Mouse (Mus musculus) embryo, embryonic 9.5 days (tissue): Measurements from ENCODE around the gene Litaf.
A peak's percentile ranks its signal among the peaks of the same experiment; 100 is the strongest.
"Not testable (repeated sequence)": the region's sequence is repeated elsewhere in the genome, so short reads cannot be mapped to it uniquely, and the experiment has no call there.

Experiments used
- DNase-seq: peaks from one replicate; pipeline ENCODE4 v3.0.0-alpha.2; 2017; ENCODE audit errors: extremely low spot score

The Litaf gene

DNA sequence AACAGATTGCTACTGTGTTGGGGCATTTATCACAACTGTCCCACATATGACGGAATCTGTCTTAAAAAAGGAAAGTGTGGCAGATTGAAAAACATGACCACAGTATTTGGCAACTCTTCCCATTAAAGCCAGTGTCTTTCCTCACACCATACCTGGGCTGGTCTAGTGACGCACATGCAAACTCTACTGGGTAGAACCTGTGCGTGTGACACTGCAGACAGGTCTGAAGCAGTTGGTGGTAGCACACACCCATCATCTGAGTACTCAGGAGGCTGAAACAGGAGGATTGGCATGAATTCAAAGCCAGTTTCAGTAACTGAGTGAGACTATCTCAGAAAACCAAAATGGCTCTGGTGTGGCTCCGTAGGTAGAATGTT, 43.9 kb downstream of the Litaf start:
- DNase-seq: no peak

DNA sequence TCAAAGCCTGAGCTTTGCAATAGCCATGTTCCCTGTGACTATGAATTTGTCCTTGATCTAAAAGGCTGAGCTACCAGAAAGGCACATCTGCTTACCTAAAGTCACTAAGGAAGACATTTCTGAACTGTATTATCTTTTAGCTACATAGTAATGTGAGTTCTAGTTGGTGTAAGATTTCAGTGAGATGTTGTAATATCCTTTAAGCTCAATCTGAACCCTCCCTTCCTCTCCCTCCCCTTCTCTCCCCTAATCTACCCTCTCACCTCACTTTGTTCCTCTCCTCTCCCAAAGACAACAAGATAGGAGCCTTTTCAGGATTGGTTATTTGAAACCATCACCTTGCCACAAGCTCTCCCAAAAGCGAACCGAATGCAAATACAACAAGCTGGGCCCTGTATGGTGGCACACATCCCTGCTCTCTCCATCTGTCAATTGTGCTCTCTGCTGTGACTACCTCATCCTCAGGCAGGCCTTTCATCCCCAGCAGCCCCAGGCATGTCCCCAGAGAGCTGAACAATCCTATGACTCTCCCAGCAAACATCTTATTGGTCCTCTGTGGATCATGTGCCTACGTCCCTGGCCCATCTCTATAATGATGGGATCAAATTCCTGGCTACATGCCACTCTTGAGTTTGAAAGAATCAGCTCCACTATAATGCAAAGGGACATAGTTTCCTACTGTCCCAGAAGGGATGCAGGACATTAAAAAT, 44.4 kb downstream of the Litaf start:
- DNase-seq: no peak

GRCm38 (mm10) chr16:11017807-11018595, 48.0 kb downstream of the Litaf start:
- no peak for DNase-seq

DNA sequence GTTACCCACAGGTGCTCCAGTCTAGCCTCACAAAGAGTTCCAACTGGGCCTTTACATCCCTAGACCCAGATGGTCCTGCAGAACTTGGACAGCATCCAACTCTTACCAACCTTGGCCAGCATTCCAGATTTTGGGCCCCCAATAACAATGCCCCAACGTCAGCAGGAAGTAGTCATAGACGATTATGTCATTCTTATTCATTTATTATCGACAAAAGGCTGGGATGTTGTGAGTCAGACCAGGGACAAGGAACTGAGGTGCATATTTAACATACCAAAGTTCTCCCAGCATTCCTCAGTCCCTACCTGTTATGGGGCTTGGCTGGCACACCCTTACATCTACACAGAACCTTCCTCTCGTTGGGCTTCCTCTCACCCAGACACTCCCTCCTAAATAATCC, 49.6 kb downstream of the Litaf start:
- no peak for DNase-seq

DNA sequence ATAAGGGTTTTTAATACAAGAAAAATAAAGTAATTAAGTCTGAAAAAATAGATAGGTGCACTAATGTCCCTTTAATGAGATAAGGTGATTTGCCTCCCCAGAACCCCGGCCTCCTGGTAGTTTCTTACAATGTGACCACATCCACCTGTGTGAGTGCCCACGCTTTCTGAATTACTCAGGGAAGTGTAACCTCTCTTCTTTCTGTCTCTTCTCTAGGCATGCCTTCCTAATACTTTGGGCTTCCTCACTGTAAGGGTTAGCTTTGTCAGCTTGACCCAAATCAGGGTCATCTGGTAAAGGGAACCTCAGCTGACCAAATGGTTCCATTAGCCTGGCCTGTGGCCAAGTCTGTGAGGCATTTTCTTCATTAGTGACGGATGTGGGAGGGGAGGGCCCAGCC, 51.5 kb downstream of the Litaf start:
- DNase-seq: no peak

DNA sequence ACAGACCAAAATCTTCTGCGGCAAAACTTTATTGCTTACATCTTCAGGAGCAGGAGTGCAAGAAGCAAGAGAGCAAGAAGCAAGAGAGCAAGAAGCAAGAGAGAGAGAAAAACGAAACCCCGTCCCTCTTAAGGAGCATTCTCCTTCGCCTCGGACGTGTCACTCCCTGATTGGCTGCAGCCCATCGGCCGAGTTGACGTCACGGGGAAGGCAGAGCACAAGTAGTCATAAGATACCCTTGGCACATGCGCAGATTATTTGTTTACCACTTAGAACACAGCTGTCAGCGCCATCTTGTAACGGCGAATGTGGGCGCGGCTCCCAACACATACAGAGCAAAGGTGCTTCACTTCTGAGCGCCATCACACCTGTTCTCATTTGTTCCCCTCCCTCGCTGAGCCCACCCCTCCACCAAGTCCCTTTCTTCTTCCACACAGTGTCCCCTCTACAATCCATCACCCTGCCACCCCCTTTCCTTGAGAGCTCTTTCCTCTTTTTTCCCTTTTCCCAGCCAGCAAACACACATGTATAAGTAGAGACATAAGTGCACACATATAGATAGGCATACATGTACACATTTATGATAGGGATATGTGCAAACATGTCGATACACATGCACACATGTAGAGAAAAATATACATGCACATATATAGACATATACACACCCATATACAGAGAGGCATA, 52.4 kb downstream of the Litaf start:
- DNase-seq: not testable (repeated sequence)

DNA sequence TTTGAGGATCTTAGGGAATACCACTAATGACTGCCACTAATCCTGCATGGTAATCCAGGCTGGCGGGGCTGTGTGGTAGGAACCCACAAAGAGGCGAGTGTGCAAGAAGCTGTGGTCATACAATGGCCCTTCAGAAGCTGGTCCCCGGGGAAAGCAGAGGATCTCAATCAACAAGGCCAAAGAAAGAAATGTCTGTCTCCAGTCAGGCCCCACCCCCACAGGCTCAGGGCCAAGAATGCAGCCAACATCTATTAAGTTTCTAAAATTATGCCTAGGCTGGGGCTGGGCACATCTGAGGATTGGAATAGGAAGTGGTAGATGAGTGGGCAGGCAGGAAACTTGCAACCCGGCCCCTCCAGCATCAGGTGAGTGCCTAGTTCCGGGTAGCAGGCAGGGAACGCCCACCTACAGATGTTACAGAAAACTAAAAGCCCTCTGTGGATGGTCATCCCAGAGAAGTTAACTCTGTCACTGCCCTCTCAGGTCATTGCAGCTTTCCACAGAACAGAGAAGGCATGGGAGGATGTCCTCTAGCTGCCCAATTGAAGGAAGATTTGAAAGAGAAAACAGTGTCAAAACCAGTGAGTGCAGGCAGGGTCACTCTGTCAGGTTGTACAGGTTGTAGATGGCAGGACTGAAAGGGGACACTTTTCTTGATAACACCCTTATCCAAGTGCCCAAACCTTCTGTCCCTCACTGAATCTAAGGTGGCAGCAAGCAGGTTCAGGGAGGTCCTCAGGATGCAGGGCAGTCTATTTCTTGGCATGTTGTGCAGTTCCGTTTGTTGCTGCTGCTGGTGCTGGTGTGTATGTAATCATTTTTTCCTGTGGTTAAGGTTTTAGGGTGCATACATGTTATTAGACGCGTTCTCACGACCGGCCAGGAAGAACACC, 53.1 kb downstream of the Litaf start:
- DNase-seq: no peak

GRCm38 (mm10) chr16:11011939-11012338, 54.0 kb downstream of the Litaf start:
- DNase-seq: no peak

GRCm38 (mm10) chr16:11011206-11011605, 54.8 kb downstream of the Litaf start:
- no peak for DNase-seq

- DNase-seq: no peak
Measured at GRCm38 (mm10) chr16:11010270-11010669, 55.7 kb downstream of the Litaf start.

DNA sequence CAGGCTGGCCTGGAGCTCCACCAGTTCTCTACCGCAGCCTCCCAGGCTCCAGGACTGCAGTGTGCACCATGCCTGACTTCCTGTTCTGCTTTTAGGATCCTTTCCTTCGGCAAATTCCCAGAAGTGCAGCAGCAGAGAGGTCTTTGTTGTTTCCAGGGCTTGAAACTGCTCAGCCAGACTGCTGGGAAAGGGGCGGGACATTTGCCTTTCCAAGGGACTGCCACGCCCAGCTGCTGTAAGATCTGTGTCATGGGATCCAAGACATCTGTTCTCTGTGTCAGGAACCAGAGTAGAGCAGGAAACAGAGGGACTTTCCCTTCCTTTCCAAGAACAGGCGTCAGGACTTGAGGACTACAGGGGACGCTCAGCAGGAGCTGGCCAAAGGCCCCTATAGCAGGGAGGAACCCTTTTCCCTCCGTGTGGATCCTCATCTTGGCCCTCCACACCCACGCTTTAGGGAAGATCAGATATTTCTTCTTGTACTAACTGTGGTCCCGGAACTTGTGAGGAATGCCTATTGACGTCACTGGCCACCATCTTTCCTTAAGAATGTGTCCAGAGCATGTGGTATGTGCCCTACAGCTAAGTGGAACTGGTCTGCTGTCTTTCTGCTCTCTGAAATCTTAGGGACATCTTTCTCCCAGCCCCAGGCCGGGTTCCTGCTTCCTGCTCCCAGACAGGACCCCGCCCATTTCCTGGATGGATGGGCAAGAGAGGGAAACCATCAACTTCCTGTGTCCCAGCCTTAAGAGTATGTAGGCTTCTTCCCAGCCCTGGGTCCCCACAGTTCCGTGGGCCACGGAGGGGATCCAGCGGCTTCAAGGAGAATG, 57.6 kb downstream of the Litaf start:
- DNase-seq: peak; percentile 80

GRCm38 (mm10) chr16:11006100-11006499, 59.9 kb downstream of the Litaf start:
- DNase-seq: no peak

DNA sequence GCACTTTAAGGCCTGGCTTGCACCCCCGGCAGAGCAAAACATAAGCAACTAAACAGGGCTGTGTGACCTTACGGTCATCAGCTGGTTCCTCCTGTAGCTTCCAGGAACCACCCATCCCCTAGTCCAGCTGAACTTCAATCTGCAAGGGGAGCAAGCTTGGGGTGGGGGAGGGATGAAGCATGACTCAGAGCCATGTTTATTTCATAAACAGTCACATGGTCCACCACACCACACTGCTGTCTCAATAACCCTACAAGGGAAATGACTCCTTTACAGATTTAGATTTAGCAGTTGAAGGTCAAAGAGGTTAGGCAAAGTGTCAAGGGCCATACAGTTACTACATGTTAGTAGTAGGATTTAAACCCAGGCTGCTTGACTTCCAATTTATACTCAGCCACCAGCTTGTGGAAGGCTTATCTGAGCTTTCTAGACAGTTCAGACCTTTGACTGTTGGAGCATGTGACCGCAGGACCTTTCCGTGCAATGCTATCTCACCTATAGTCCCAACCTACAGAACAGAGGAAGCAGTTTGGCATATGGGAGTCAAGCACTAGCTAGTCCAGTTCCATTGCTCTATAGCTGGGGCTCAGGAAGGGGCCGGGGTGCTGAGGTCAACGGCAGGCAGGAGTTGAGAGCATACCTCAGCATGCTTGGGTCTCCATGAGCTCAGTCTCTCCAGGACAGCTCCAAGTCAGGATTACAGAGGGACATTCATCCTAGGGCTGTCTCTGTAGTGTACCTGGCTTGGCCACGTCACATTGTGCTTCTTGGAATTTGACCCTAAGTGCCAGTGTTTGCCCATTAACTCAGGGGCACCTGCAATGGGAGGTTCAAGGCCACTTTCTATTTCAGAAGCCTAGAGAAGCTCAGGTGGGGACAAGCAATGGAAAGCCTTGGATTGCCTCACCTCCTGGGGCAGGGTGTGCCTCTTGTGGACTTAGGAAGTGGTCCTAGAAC, 64.0 kb downstream of the Litaf start:
- no peak for DNase-seq

DNA sequence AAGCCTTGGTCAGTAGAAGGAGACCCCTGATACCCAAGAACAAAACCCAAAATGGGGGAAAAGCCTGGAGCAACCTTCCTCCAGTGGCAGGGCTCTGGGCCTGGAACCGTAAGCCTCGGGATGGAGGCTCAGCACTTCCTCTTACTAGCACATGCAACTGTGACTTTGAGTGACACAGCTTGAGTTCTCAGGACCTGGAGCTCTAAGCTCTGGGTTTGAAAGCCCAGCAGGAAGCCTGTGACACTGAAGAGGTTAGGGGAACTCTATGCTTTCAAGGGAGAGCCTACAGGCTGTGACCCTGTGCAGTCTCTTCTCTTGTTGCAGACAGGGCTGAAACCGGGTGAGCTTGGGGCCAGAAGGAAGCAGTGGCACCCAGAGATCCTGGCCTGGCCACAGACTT, 66.1 kb downstream of the Litaf start:
- DNase-seq: no peak

- no peak for DNase-seq
Measured at GRCm38 (mm10) chr16:10998224-10998623, 67.7 kb downstream of the Litaf start.

DNA sequence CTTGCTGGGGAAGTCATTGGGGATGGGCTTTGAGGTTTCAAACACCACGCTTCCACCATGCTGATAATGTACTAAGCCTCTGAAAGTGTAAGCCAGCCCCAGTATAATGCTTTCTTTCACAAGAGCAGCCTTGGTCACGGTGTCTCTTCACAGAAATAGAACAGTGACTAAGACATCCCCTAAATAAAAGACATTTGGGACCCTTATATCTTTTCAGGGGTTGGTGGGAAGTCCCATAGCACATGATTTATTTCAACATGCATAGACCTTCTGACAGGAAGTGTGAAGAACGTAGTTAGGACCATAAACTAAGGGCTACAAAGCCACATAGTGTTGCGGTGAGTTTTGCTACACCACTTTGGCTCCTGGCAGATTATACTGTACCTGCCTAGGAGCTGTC, 69.4 kb downstream of the Litaf start:
- DNase-seq: no peak

DNA sequence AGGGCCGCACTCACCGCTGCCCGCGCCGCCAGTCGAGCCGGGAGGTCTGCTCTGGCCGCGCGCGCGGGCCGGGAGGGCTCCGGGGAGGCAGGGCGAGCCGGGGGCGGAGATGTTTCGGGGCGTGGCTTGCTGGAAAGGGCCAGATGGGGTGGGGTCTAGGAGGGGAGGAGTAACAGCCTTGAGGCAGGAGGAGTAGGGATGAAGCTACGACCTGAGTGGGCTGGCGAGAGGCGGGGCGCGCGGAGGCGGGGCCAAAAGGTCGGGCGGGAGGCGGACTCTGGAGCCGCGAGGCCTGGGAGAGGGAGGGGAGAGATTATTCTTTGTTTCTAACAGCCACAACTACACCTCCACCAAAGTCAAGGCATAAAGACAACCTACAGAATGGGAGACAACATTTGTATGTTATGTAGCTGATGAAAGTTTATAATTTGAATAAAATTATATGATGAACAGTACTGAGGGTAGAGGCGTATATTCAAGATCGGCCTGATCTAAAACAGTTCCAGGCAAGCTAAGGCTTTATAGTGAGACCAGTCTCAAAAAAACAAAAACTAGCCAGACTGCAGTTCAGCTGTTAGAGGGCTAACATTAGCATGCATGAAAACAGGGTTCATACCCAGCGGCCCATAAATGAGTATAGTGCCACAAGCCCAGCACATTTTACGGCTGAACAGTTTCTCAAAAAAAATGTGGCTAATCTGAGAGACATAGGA, 72.8 kb downstream of the Litaf start:
- peak; percentile 99 for DNase-seq

GRCm38 (mm10) chr16:10992090-10993031, 73.6 kb downstream of the Litaf start:
- no peak for DNase-seq
